Mouse (Mus musculus): ENCODE data around the gene Itgb2. TPM values are rescaled to one million over a fixed set of nuclear protein-coding genes. Genes with fewer than 3 reads are reported as not detected.

Gene Itgb2
- polyA plus RNA-seq, 1 experiment from 2014 or later = 10.3 TPM

GRCm38 (mm10) chr10:77554918-77555317 is 24.9 kb downstream of the Itgb2 start:
- Histone ChIP-seq H3K36me3 (0 out of 2 replicates have a peak, but pooled peaks cover 3% of the 10 kb centered on the region), H3K27me3 (no peaks in the 10 kb centered on the region), H3K9me3 (replicated peaks) (no peaks in the 10 kb centered on the region), H3K4me3 (replicated peaks) (no peak overlapping the region), H3K4me2 (no peak overlapping the region), H3K9ac (no peak overlapping the region), H3K27ac (no peak overlapping the region), H3K4me1 (replicated peaks) (no peaks in the 10 kb centered on the region)
- DNase-seq (no peak), ATAC-seq (ENCODE audit: low read depth) (no peak)
- WGBS (ENCODE audit: insufficient replicate concordance) = 50% methylated on average over 4 of the region's 4 CpGs

GRCm38 (mm10) chr10:77556631-77557030 is 26.6 kb downstream of the Itgb2 start:
- Histone ChIP-seq H3K4me2 (no peak overlapping the region), H3K4me3 (replicated peaks) (no peak overlapping the region), H3K36me3 (no peaks in the 10 kb centered on the region), H3K27me3 (no peaks in the 10 kb centered on the region), H3K27ac (no peak overlapping the region), H3K9ac (no peak overlapping the region), H3K4me1 (replicated peaks) (peaks cover 16% of the 10 kb centered on the region), H3K9me3 (replicated peaks) (no peaks in the 10 kb centered on the region)
- WGBS (ENCODE audit: insufficient replicate concordance) = 80% methylated on average over 7 of the region's 7 CpGs
- ATAC-seq (ENCODE audit: low read depth) (no peak), DNase-seq (no peak)

- Histone ChIP-seq H3K27me3 (no peaks in the 10 kb centered on the region), H3K4me2 (no peak overlapping the region), H3K9me3 (replicated peaks) (no peaks in the 10 kb centered on the region), H3K4me3 (replicated peaks) (no peak overlapping the region), H3K9ac (no peak overlapping the region; the same call in 1 of the 2 replicates), H3K27ac (no peak overlapping the region), H3K36me3 (no peaks in the 10 kb centered on the region), H3K4me1 (replicated peaks) (peaks cover 19% of the 10 kb centered on the region)
- WGBS (ENCODE audit: insufficient replicate concordance) = 72% methylated on average over 4 of the region's 4 CpGs
- DNase-seq = no peak
- ATAC-seq (ENCODE audit: low read depth) = no peak
Observed at GRCm38 (mm10) chr10:77557641-77558040, 27.6 kb downstream of the Itgb2 start.

- WGBS (ENCODE audit: insufficient replicate concordance) = 82% methylated on average over 11 of the region's 11 CpGs
- DNase-seq = no peak
- Histone ChIP-seq H3K4me1 (replicated peaks) (peaks cover 23% of the 10 kb centered on the region), H3K36me3 (no peaks in the 10 kb centered on the region), H3K9me3 (replicated peaks) (no peaks in the 10 kb centered on the region), H3K4me3 (replicated peaks) (no peak overlapping the region), H3K27me3 (no peaks in the 10 kb centered on the region), H3K4me2 (no peak overlapping the region), H3K9ac (no peak overlapping the region), H3K27ac (no peak overlapping the region)
- no peak for ATAC-seq (ENCODE audit: low read depth)
Observed at GRCm38 (mm10) chr10:77560090-77560489, 30.0 kb downstream of the Itgb2 start.

GRCm38 (mm10) chr10:77560830-77561229 is 30.8 kb downstream of the Itgb2 start:
- peak; percentile 46; the same call in 1 of the 2 replicates for ATAC-seq (ENCODE audit: low read depth)
- Histone ChIP-seq H3K9ac (no peak overlapping the region), H3K36me3 (no peaks in the 10 kb centered on the region), H3K4me3 (replicated peaks) (no peak overlapping the region), H3K27me3 (no peaks in the 10 kb centered on the region), H3K4me1 (replicated peaks) (peaks cover 25% of the 10 kb centered on the region), H3K4me2 (no peak overlapping the region), H3K27ac (no peak overlapping the region; the same call in 1 of the 2 replicates), H3K9me3 (replicated peaks) (no peaks in the 10 kb centered on the region)
- DNase-seq = no peak
- 67% methylated on average over 9 of the region's 9 CpGs for WGBS (ENCODE audit: insufficient replicate concordance)

GRCm38 (mm10) chr10:77561508-77561907 is 31.5 kb downstream of the Itgb2 start:
- Histone ChIP-seq H3K9me3 (replicated peaks) (no peaks in the 10 kb centered on the region), H3K27ac (no peak overlapping the region; the same call in 1 of the 2 replicates), H3K4me2 (no peak overlapping the region), H3K4me1 (replicated peaks) (peaks cover 25% of the 10 kb centered on the region), H3K27me3 (no peaks in the 10 kb centered on the region), H3K36me3 (no peaks in the 10 kb centered on the region), H3K9ac (no peak overlapping the region), H3K4me3 (replicated peaks) (no peak overlapping the region)
- ATAC-seq (ENCODE audit: low read depth) (peak; percentile 72), DNase-seq (peak; percentile 26)
- WGBS (ENCODE audit: insufficient replicate concordance) = 24% methylated on average over 2 of the region's 2 CpGs

- Histone ChIP-seq H3K4me2 (no peak overlapping the region), H3K9ac (no peak overlapping the region), H3K4me1 (replicated peaks) (peaks cover 35% of the 10 kb centered on the region), H3K36me3 (no peaks in the 10 kb centered on the region), H3K9me3 (replicated peaks) (no peaks in the 10 kb centered on the region), H3K4me3 (replicated peaks) (no peak overlapping the region), H3K27me3 (no peaks in the 10 kb centered on the region), H3K27ac (no peak overlapping the region)
- 53% methylated on average over 8 of the region's 8 CpGs for WGBS (ENCODE audit: insufficient replicate concordance)
- ATAC-seq (ENCODE audit: low read depth) (no peak), DNase-seq (no peak)
Observed at GRCm38 (mm10) chr10:77565005-77565404, 35.0 kb downstream of the Itgb2 start.

GRCm38 (mm10) chr10:77566651-77567050 is 36.6 kb downstream of the Itgb2 start:
- Histone ChIP-seq H3K9ac (no peak overlapping the region), H3K4me3 (replicated peaks) (no peak overlapping the region), H3K36me3 (no peaks in the 10 kb centered on the region), H3K27ac (no peak overlapping the region), H3K27me3 (no peaks in the 10 kb centered on the region), H3K4me2 (no peak overlapping the region), H3K4me1 (replicated peaks) (peaks cover 21% of the 10 kb centered on the region), H3K9me3 (replicated peaks) (no peaks in the 10 kb centered on the region)
- WGBS (ENCODE audit: insufficient replicate concordance) = 23% methylated on average over 8 of the region's 8 CpGs
- ATAC-seq (ENCODE audit: low read depth) (peak; percentile 34; the same call in 1 of the 2 replicates), DNase-seq (peak; percentile 64)

- H3K4me2 ChIP-seq = no peak overlapping the region
Observed at GRCm38 (mm10) chr10:77569481-77569880, 39.4 kb downstream of the Itgb2 start.

GRCm38 (mm10) chr10:77569973-77570658 is 40.1 kb downstream of the Itgb2 start:
- ATAC-seq (ENCODE audit: low read depth) (no peak), DNase-seq (no peak)
- Histone ChIP-seq H3K27me3 (0 out of 2 replicates have a peak, but pooled peaks cover 2% of the 10 kb centered on the region), H3K4me2 (no peak overlapping the region), H3K4me3 (replicated peaks) (no peak overlapping the region), H3K4me1 (replicated peaks) (peaks cover 25% of the 10 kb centered on the region), H3K9ac (no peak overlapping the region), H3K36me3 (no peaks in the 10 kb centered on the region), H3K9me3 (replicated peaks) (no peaks in the 10 kb centered on the region), H3K27ac (no peak overlapping the region)
- 39% methylated on average over 6 of the region's 6 CpGs for WGBS (ENCODE audit: insufficient replicate concordance)

More at GRCm38 (mm10) chr10:77569481-77569880, 39.4 kb downstream of the Itgb2 start:
- H3K27me3 ChIP-seq = 0 out of 2 replicates have a peak, but pooled peaks cover 2% of the 10 kb centered on the region
- no peaks in the 10 kb centered on the region for H3K9me3 ChIP-seq (replicated peaks)
- H3K36me3 ChIP-seq = no peaks in the 10 kb centered on the region
- H3K9ac ChIP-seq = no peak overlapping the region
- peaks cover 29% of the 10 kb centered on the region for H3K4me1 ChIP-seq (replicated peaks)
- no peak for DNase-seq
- no peak overlapping the region for H3K27ac ChIP-seq
- H3K4me3 ChIP-seq (replicated peaks) = no peak overlapping the region
- 40% methylated on average over 7 of the region's 7 CpGs for WGBS (ENCODE audit: insufficient replicate concordance)
- ATAC-seq (ENCODE audit: low read depth) = no peak

GRCm38 (mm10) chr10:77572225-77572624 is 42.2 kb downstream of the Itgb2 start:
- WGBS (ENCODE audit: insufficient replicate concordance) = 17% methylated on average over 3 of the region's 3 CpGs
- no peak overlapping the region for H3K4me3 ChIP-seq (replicated peaks)
- no peak overlapping the region for H3K27ac ChIP-seq
- 0 out of 2 replicates have a peak, but pooled peaks cover 2% of the 10 kb centered on the region for H3K27me3 ChIP-seq
- H3K9me3 ChIP-seq (replicated peaks) = no peaks in the 10 kb centered on the region
- no peak for ATAC-seq (ENCODE audit: low read depth)
- H3K9ac ChIP-seq = no peak overlapping the region
- H3K36me3 ChIP-seq = no peaks in the 10 kb centered on the region
- DNase-seq = no peak
- no peak overlapping the region for H3K4me2 ChIP-seq
- H3K4me1 ChIP-seq (replicated peaks) = peaks cover 23% of the 10 kb centered on the region

GRCm38 (mm10) chr10:77573162-77573561 is 43.1 kb downstream of the Itgb2 start:
- DNase-seq (no peak), ATAC-seq (ENCODE audit: low read depth) (no peak)
- no peak overlapping the region for H3K9ac ChIP-seq
- H3K27ac ChIP-seq = no peak overlapping the region
- H3K9me3 ChIP-seq (replicated peaks) = no peaks in the 10 kb centered on the region
- H3K36me3 ChIP-seq = no peaks in the 10 kb centered on the region
- no peak overlapping the region for H3K4me3 ChIP-seq (replicated peaks)
- H3K4me2 ChIP-seq = no peak overlapping the region
- peaks cover 19% of the 10 kb centered on the region for H3K4me1 ChIP-seq (replicated peaks)
- WGBS (ENCODE audit: insufficient replicate concordance) = 59% methylated on average over 1 of the region's 1 CpGs
- H3K27me3 ChIP-seq = 0 out of 2 replicates have a peak, but pooled peaks cover 2% of the 10 kb centered on the region

Measured in liver, embryonic 13.5 days (tissue).